8 mouse cellular contexts compared by ENCODE assay signal in the genomic region with DNA sequence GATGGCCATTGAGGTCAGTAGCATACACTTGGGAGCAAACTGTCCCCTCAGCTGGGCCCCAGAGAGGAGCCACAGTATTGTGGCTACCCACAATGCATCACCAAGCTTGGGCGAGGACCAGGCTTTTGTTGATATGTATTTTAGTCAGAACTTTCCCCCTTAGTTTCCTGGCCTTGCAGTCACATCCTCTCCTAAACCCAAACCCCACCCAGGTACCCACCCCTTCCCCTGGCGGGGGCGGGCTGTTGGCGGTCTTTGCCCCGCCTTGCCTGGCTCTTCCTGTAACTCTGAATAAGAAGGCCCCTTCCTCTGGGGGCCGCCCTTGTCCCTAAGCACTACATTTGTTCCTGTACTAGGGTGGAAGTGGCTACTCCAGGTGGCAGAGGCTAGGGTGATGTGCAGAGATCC. TPM values are rescaled to one million over a fixed set of nuclear protein-coding genes. Genes with fewer than 3 reads are reported as not detected.
DNase-seq lines count a peak whose midpoint lies in the region; ATAC-seq and TF ChIP-seq lines count a peak whose summit lies in the region.

No protein-coding gene starts in this region.

- no peaks in the 10 kb centered on the region for H3K9me3 ChIP-seq in G1E (replicated peaks)
- no peaks in the 10 kb centered on the region for H3K9me3 ChIP-seq in embryonic facial prominence, embryonic 10.5 days
- H3K9me3 ChIP-seq in intestine, postnatal 0 days (ENCODE audit: control insufficient read depth): no peaks in the 10 kb centered on the region
- no peaks in the 10 kb centered on the region for H3K9me3 ChIP-seq in lung, embryonic 16.5 days (ENCODE audit: control insufficient read depth, low read length)
- no peaks in the 10 kb centered on the region for H3K9me3 ChIP-seq in stomach, embryonic 16.5 days (replicated peaks; ENCODE audit: control insufficient read depth, low read length)

- H3K27me3 ChIP-seq in G1E (ENCODE audit: insufficient read depth, low read length): peaks cover 17% of the 10 kb centered on the region
- peaks cover 88% of the 10 kb centered on the region for H3K27me3 ChIP-seq in embryonic facial prominence, embryonic 10.5 days (replicated peaks; ENCODE audit: low read depth, poor library complexity, severe bottlenecking)
- H3K27me3 ChIP-seq in intestine, postnatal 0 days (replicated peaks; ENCODE audit: control insufficient read depth, insufficient read depth, low read length): no peaks in the 10 kb centered on the region
- peaks cover 3% of the 10 kb centered on the region for H3K27me3 ChIP-seq in lung, embryonic 16.5 days (ENCODE audit: control insufficient read depth, insufficient read depth, low read depth, low read length)
- no peaks in the 10 kb centered on the region; the same call in 1 of the 2 replicates for H3K27me3 ChIP-seq in stomach, embryonic 16.5 days (ENCODE audit: control insufficient read depth, insufficient read depth, low read length)

- peaks cover 29% of the 10 kb centered on the region for H3K36me3 ChIP-seq in G1E (replicated peaks)
- H3K36me3 ChIP-seq in embryonic facial prominence, embryonic 10.5 days (replicated peaks): no peaks in the 10 kb centered on the region
- peaks cover 4% of the 10 kb centered on the region; the same call in 1 of the 2 replicates for H3K36me3 ChIP-seq in intestine, postnatal 0 days (ENCODE audit: control insufficient read depth, insufficient read depth)
- H3K36me3 ChIP-seq in lung, embryonic 16.5 days (ENCODE audit: control insufficient read depth, insufficient read depth, low read length): no peaks in the 10 kb centered on the region
- H3K36me3 ChIP-seq in stomach, embryonic 16.5 days (ENCODE audit: control insufficient read depth, insufficient read depth, low read length): no peaks in the 10 kb centered on the region

- no peak overlapping the region for H3K27ac ChIP-seq in embryonic facial prominence, embryonic 10.5 days (replicated peaks)
- H3K27ac ChIP-seq in intestine, postnatal 0 days (ENCODE audit: low read depth, low read length): no peak overlapping the region; the same call in 1 of the 2 replicates
- peak overlapping the region; percentile 65 for H3K27ac ChIP-seq in lung, embryonic 16.5 days (ENCODE audit: low read length)
- H3K27ac ChIP-seq in stomach, embryonic 16.5 days (ENCODE audit: low read length): 0 out of 2 replicates have a peak overlapping the region, but pooled peaks have one; percentile 6

- H3K9ac ChIP-seq in intestine, postnatal 0 days (ENCODE audit: low read depth, low read length): no peak overlapping the region
- peak overlapping the region; percentile 49 for H3K9ac ChIP-seq in lung, embryonic 16.5 days (ENCODE audit: low read length)
- 0 out of 2 replicates have a peak overlapping the region, but pooled peaks have one; percentile 25 for H3K9ac ChIP-seq in stomach, embryonic 16.5 days (ENCODE audit: low read length)

- DNase-seq in G1E (ENCODE audit: low spot score): peak; percentile 85
- peak; percentile 26 for DNase-seq in embryonic facial prominence, embryonic 10.5 days (ENCODE audit: low spot score)
- DNase-seq in retina, postnatal 1 day: no peak
- DNase-seq in layer of hippocampus, adult 18-20 months (ENCODE audit: low spot score in 2 of 2): no peak
- no peak for DNase-seq in embryo, embryonic 11 days

- peak overlapping the region; percentile 30; the same call in 1 of the 2 replicates for H3K4me2 ChIP-seq in intestine, postnatal 0 days (replicated peaks; ENCODE audit: low read depth)
- peak overlapping the region; percentile 42 for H3K4me2 ChIP-seq in lung, embryonic 16.5 days (ENCODE audit: low read depth, low read length)
- H3K4me2 ChIP-seq in stomach, embryonic 16.5 days (ENCODE audit: low read depth, low read length): 0 out of 2 replicates have a peak overlapping the region, but pooled peaks have one; percentile 14

- ATAC-seq in G1E (ENCODE audit: extremely low read depth, insufficient number of reproducible peaks, low FRiP score, poor library complexity, severe bottlenecking): peak; percentile 77
- ATAC-seq in intestine, postnatal 0 days: no peak
- peak; percentile 53 for ATAC-seq in lung, embryonic 16.5 days (ENCODE audit: low read depth)
- no peak for ATAC-seq in stomach, embryonic 16.5 days (ENCODE audit: insufficient read depth, low FRiP score)

- WGBS in embryonic facial prominence, embryonic 10.5 days: 36% methylated on average over 6 of the region's 6 CpGs
- 38% methylated on average over 6 of the region's 6 CpGs for WGBS in intestine, postnatal 0 days
- WGBS in lung, embryonic 16.5 days: 47% methylated on average over 6 of the region's 6 CpGs
- WGBS in stomach, embryonic 16.5 days: 42% methylated on average over 6 of the region's 6 CpGs

- peaks cover 40% of the 10 kb centered on the region for H3K4me1 ChIP-seq in G1E (ENCODE audit: insufficient read depth, low read depth, low read length)
- H3K4me1 ChIP-seq in embryonic facial prominence, embryonic 10.5 days: peaks cover 39% of the 10 kb centered on the region
- no peaks in the 10 kb centered on the region; the same call in 1 of the 2 replicates for H3K4me1 ChIP-seq in intestine, postnatal 0 days (replicated peaks; ENCODE audit: control insufficient read depth, insufficient read depth, low read length)
- peaks cover 19% of the 10 kb centered on the region for H3K4me1 ChIP-seq in lung, embryonic 16.5 days (replicated peaks; ENCODE audit: control insufficient read depth, insufficient read depth, low read length)
- peaks cover 6% of the 10 kb centered on the region for H3K4me1 ChIP-seq in stomach, embryonic 16.5 days (ENCODE audit: control insufficient read depth, insufficient read depth, low read length)

- no peak for TF ChIP-seq CTCF in G1E (IDR thresholded peaks at IDR 0.05; ENCODE audit: low read depth, low read length)
- TF ChIP-seq CTCF in intestine, postnatal 0 days (IDR thresholded peaks at IDR 0.05; ENCODE audit: low read depth): peak; percentile 37

- peak overlapping the region; percentile 69 for H3K4me3 ChIP-seq in G1E (ENCODE audit: low read depth, low read length)
- H3K4me3 ChIP-seq in embryonic facial prominence, embryonic 10.5 days: peak overlapping the region; percentile 11; the same call in 1 of the 2 replicates
- no peak overlapping the region for H3K4me3 ChIP-seq in intestine, postnatal 0 days (ENCODE audit: low read depth, low read length)
- peak overlapping the region; percentile 23 for H3K4me3 ChIP-seq in lung, embryonic 16.5 days (ENCODE audit: low read length)
- H3K4me3 ChIP-seq in stomach, embryonic 16.5 days (replicated peaks; ENCODE audit: low read length): no peak overlapping the region

RNA-seq across cellular contexts. Expression of gene Sigirr, which starts 3.7 kb away (rescaled TPM):
- 2.9 and 6.7 TPM in 2 replicates for total RNA-seq in G1E (2014; fragmentation: Nextera tagmentation)
- total RNA-seq in G1E (2017): 6.1 and 8.6 TPM in 2 replicates
- 6.2 and 6.9 TPM in 2 replicates for polyA plus RNA-seq in G1E (2012)
- polyA plus RNA-seq in embryonic facial prominence, embryonic 10.5 days (2016; fragmentation: Nextera tagmentation; extraction: Ambion mirVana): 2.2 and 2.3 TPM in 2 replicates
- 42.1 and 43.2 TPM in 2 replicates for polyA plus RNA-seq in intestine, postnatal 0 days (2015; fragmentation: Nextera tagmentation; extraction: Ambion mirVana)
- polyA plus RNA-seq in lung, embryonic 16.5 days (2015; fragmentation: Nextera tagmentation; extraction: Ambion mirVana): 17.7 and 20.4 TPM in 2 replicates
- 14.1 and 14.7 TPM in 2 replicates for polyA plus RNA-seq in stomach, embryonic 16.5 days (2015; fragmentation: Nextera tagmentation; extraction: Ambion mirVana)
- total RNA-seq in layer of hippocampus, adult 18-20 months (2021): 1 to 10 TPM; 1.9 to 2.1 TPM

RNA-seq across cellular contexts. Expression of gene Pkp3, which starts 18.6 kb away (rescaled TPM):
- total RNA-seq in G1E (2014; fragmentation: Nextera tagmentation) (not detected in 2 replicates), G1E (2017) (not detected in 2 replicates)
- polyA plus RNA-seq in G1E (2012): not detected in 2 replicates
- polyA plus RNA-seq in embryonic facial prominence, embryonic 10.5 days (2016; fragmentation: Nextera tagmentation; extraction: Ambion mirVana): 9.4 and 9.6 TPM in 2 replicates
- 35.3 and 38.6 TPM in 2 replicates for polyA plus RNA-seq in intestine, postnatal 0 days (2015; fragmentation: Nextera tagmentation; extraction: Ambion mirVana)
- polyA plus RNA-seq in lung, embryonic 16.5 days (2015; fragmentation: Nextera tagmentation; extraction: Ambion mirVana): 16.6 and 18.5 TPM in 2 replicates
- polyA plus RNA-seq in stomach, embryonic 16.5 days (2015; fragmentation: Nextera tagmentation; extraction: Ambion mirVana): 74.2 and 103 TPM in 2 replicates
- not detected for total RNA-seq in layer of hippocampus, adult 18-20 months (2021)

RNA-seq across cellular contexts. Expression of gene Ano9, which starts 21.0 kb away (rescaled TPM):
- total RNA-seq in G1E (2014; fragmentation: Nextera tagmentation) (0.23 TPM in 1 of 2 replicates, not detected in the other), G1E (2017) (0.06 and 1.7 TPM in 2 replicates)
- not detected in 2 replicates for polyA plus RNA-seq in G1E (2012)
- polyA plus RNA-seq in embryonic facial prominence, embryonic 10.5 days (2016; fragmentation: Nextera tagmentation; extraction: Ambion mirVana): 1.8 and 2.5 TPM in 2 replicates
- polyA plus RNA-seq in intestine, postnatal 0 days (2015; fragmentation: Nextera tagmentation; extraction: Ambion mirVana): 46.8 and 50.1 TPM in 2 replicates
- 6.7 and 6.9 TPM in 2 replicates for polyA plus RNA-seq in lung, embryonic 16.5 days (2015; fragmentation: Nextera tagmentation; extraction: Ambion mirVana)
- polyA plus RNA-seq in stomach, embryonic 16.5 days (2015; fragmentation: Nextera tagmentation; extraction: Ambion mirVana): 22.5 and 26.2 TPM in 2 replicates
- not detected for total RNA-seq in layer of hippocampus, adult 18-20 months (2021)

RNA-seq across cellular contexts. Expression of gene Ptdss2, which starts 25.5 kb away (rescaled TPM):
- 10.2 and 43.3 TPM in 2 replicates for total RNA-seq in G1E (2014; fragmentation: Nextera tagmentation)
- 3.9 and 4.5 TPM in 2 replicates for total RNA-seq in G1E (2017)
- polyA plus RNA-seq in G1E (2012): 29.4 and 45.3 TPM in 2 replicates
- 77.8 and 83.8 TPM in 2 replicates for polyA plus RNA-seq in embryonic facial prominence, embryonic 10.5 days (2016; fragmentation: Nextera tagmentation; extraction: Ambion mirVana)
- polyA plus RNA-seq in intestine, postnatal 0 days (2015; fragmentation: Nextera tagmentation; extraction: Ambion mirVana): 36.6 and 37.7 TPM in 2 replicates
- 60.3 and 65.2 TPM in 2 replicates for polyA plus RNA-seq in lung, embryonic 16.5 days (2015; fragmentation: Nextera tagmentation; extraction: Ambion mirVana)
- 56.0 and 59.4 TPM in 2 replicates for polyA plus RNA-seq in stomach, embryonic 16.5 days (2015; fragmentation: Nextera tagmentation; extraction: Ambion mirVana)
- total RNA-seq in layer of hippocampus, adult 18-20 months (2021): 10 to 100 TPM; 47.4 to 50.6 TPM

RNA-seq across cellular contexts. Expression of gene B4galnt4, which starts 35.7 kb away (rescaled TPM):
- total RNA-seq in G1E (2014; fragmentation: Nextera tagmentation) (not detected in 2 replicates), G1E (2017) (0.06 TPM in 1 of 2 replicates, not detected in the other)
- not detected in 2 replicates for polyA plus RNA-seq in G1E (2012)
- 26.5 and 27.7 TPM in 2 replicates for polyA plus RNA-seq in embryonic facial prominence, embryonic 10.5 days (2016; fragmentation: Nextera tagmentation; extraction: Ambion mirVana)
- 1.9 and 2.9 TPM in 2 replicates for polyA plus RNA-seq in intestine, postnatal 0 days (2015; fragmentation: Nextera tagmentation; extraction: Ambion mirVana)
- polyA plus RNA-seq in lung, embryonic 16.5 days (2015; fragmentation: Nextera tagmentation; extraction: Ambion mirVana): 3.2 and 3.8 TPM in 2 replicates
- 4.9 and 5.1 TPM in 2 replicates for polyA plus RNA-seq in stomach, embryonic 16.5 days (2015; fragmentation: Nextera tagmentation; extraction: Ambion mirVana)
- total RNA-seq in layer of hippocampus, adult 18-20 months (2021): 10 to 100 TPM; 84.2 to 86.8 TPM

Comparison
In these comparisons a context has a peak if more than half of its experiments do, and no peak if none do; other contexts are left out.
1. ATAC-seq: peak in G1E (single experiment) and lung, embryonic 16.5 days (single experiment); none in intestine, postnatal 0 days (single experiment) and stomach, embryonic 16.5 days (single experiment).
2. DNase-seq: peak in G1E (single experiment) and embryonic facial prominence, embryonic 10.5 days (single experiment); none in retina, postnatal 1 day (single experiment), layer of hippocampus, adult 18-20 months (0 of 2) and embryo, embryonic 11 days (single experiment).
3. H3K4me3 ChIP-seq: peak in G1E (single experiment), embryonic facial prominence, embryonic 10.5 days (single experiment) and lung, embryonic 16.5 days (single experiment); none in intestine, postnatal 0 days (single experiment) and stomach, embryonic 16.5 days (single experiment).
4. H3K27ac ChIP-seq: peak in lung, embryonic 16.5 days (single experiment) and stomach, embryonic 16.5 days (single experiment); none in embryonic facial prominence, embryonic 10.5 days (single experiment) and intestine, postnatal 0 days (single experiment).
5. RNA of gene Pkp3, which starts 18.6 kb away (polyA plus RNA-seq): 74.2 to 103 TPM in stomach, embryonic 16.5 days, 35.3 to 38.6 TPM in intestine, postnatal 0 days, 16.6 to 18.5 TPM in lung, embryonic 16.5 days and 9.4 to 9.6 TPM in embryonic facial prominence, embryonic 10.5 days; not detected in G1E; every median in the first group is over 10 times any median in the second.
6. Peak in every context shown above with its lines, with median percentiles within 50 percentile points of each other: H3K4me2 ChIP-seq.